Mouse (Mus musculus) MEL (cell line): Measurements from ENCODE around the gene Ncbp1.

Source experiments
- BHLHE40 ChIP-seq: IDR thresholded peaks from 2 replicates; pipeline ENCODE4 v1.6.1; 2012; ENCODE audit warnings: low read depth, mild to moderate bottlenecking, inconsistent platforms, low read length, improper control_type of control experiment, borderline replicate concordance
- CTCF ChIP-seq, 3 experiments: IDR thresholded peaks in 2 of 3; conservative IDR thresholded peaks in 1 of 3; 2 replicates each; pipeline ENCODE4 v1.5.1; 2011 to 2012; ENCODE audit warnings: low read length in 3 of 3, low read depth in 2 of 3, mild to moderate bottlenecking in 2 of 3, improper control_type of control experiment in 1 of 3, inconsistent platforms in 1 of 3, mixed read lengths in 1 of 3, moderate library complexity in 1 of 3; ENCODE audit not compliant: control insufficient read depth in 1 of 3, insufficient read depth in 1 of 3, poor library complexity in 1 of 3, severe bottlenecking in 1 of 3
- E2F4 ChIP-seq: IDR thresholded peaks from 2 replicates; pipeline ENCODE4 v1.6.1; 2011; ENCODE audit warnings: low read depth, low read length, improper control_type of control experiment, borderline replicate concordance
- EP300 ChIP-seq, 2 experiments: IDR thresholded peaks; 2 replicates each; pipeline ENCODE4 v1.6.1; 2011; ENCODE audit warnings: improper control_type of control experiment in 2 of 2, low read length in 2 of 2, low read depth in 1 of 2, mild to moderate bottlenecking in 1 of 2
- GATA1 ChIP-seq: IDR thresholded peaks from 2 replicates; pipeline ENCODE4 v1.6.1; 2011; ENCODE audit warnings: low read depth, low read length, improper control_type of control experiment
- MAX ChIP-seq: IDR thresholded peaks from 2 replicates; pipeline ENCODE4 v1.6.1; 2011; ENCODE audit warnings: low read length, improper control_type of control experiment
- MYC ChIP-seq: IDR thresholded peaks from 2 replicates; pipeline ENCODE4 v1.6.1; 2011; ENCODE audit warnings: low read depth, mild to moderate bottlenecking, low read length, improper control_type of control experiment, moderate library complexity
- POLR2A ChIP-seq, 2 experiments: IDR thresholded peaks; 2 replicates each; pipeline ENCODE4 v1.6.1; 2011 to 2012; ENCODE audit warnings: low read length in 2 of 2, mild to moderate bottlenecking in 2 of 2, control low read depth in 1 of 2, improper control_type of control experiment in 1 of 2, low read depth in 1 of 2, moderate library complexity in 1 of 2; ENCODE audit not compliant: control insufficient read depth in 1 of 2, insufficient read depth in 1 of 2, poor library complexity in 1 of 2
- RCOR1 ChIP-seq: IDR thresholded peaks from 2 replicates; pipeline ENCODE4 v1.6.1; 2012; ENCODE audit warnings: low read depth, mild to moderate bottlenecking, inconsistent platforms, low read length, improper control_type of control experiment
- SMC3 ChIP-seq: IDR thresholded peaks from 2 replicates; pipeline ENCODE4 v1.6.1; 2011; ENCODE audit warnings: low read depth, low read length, improper control_type of control experiment
- TAL1 ChIP-seq: IDR thresholded peaks from 2 replicates; pipeline ENCODE4 v1.6.1; 2012; ENCODE audit warnings: mild to moderate bottlenecking, inconsistent platforms, low read length, moderate library complexity, mixed read lengths
- TBP ChIP-seq: IDR thresholded peaks from 2 replicates; pipeline ENCODE4 v1.8.0; 2011; ENCODE audit warnings: low read depth, low read length, improper control_type of control experiment

DNA sequence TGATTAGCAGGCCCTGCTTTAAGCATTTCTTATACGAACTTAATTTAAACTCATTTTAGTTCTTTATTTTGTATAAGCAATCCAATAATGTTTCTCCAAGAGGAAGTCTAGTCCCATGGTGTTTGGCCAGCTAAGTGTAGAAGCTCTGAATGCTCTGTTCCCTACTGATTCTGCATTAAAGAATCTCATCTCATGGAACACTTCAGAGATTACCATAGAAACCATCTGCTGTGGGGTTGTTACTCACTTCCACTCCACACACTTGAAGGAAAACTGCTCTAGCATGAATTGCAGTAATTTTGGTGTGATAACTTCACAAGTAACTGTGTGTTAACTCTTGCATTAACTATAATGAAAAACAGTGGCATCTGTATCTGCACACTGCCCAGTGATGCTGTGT lies 8.5 kb downstream of the Ncbp1 start:
- TF ChIP-seq EP300 (IDR thresholded peaks at IDR 0.05; ENCODE audit: low read depth in 1 of 2, low read length in 2 of 2) (no peak), CTCF (IDR thresholded peaks at IDR 0.05 in 2 of 3, conservative IDR thresholded peaks at IDR 0.05 in 1 of 3; ENCODE audit: control insufficient read depth in 1 of 3, insufficient read depth in 1 of 3, low read depth in 2 of 3, low read length in 3 of 3, poor library complexity in 1 of 3, severe bottlenecking in 1 of 3) (no peak), BHLHE40 (no peak), POLR2A (IDR thresholded peaks at IDR 0.05; ENCODE audit: control insufficient read depth in 1 of 2, insufficient read depth in 1 of 2, low read depth in 1 of 2, low read length in 2 of 2, poor library complexity in 1 of 2) (no peak), E2F4 (no peak), TBP (no peak), RCOR1 (no peak), TAL1 (no peak), GATA1 (no peak), MYC (no peak), MAX (no peak), SMC3 (no peak)
